28 mouse cellular contexts compared by ENCODE assay signal in genomic region chr6:103659173-103659572, GRCm38 (mm10).
DNase-seq lines count a peak whose midpoint lies in the region; ATAC-seq lines count a peak whose summit lies in the region.
"Had no signal": no experiment of that assay in that cellular context is flagged by ENCODE, and none has a peak within 500 bp of the region (broad histone marks: within the 10 kb centered on the region; RNA-seq: fewer than 3 reads in every experiment).

No protein-coding gene starts in this region.

- H3K27me3 ChIP-seq in forebrain, embryonic 13.5 days: no peaks in the 10 kb centered on the region
- H3K27me3 ChIP-seq in forebrain, embryonic 10.5 days (ENCODE audit: poor library complexity, severe bottlenecking): no peaks in the 10 kb centered on the region
- H3K27me3 ChIP-seq in hindbrain, embryonic 10.5 days (ENCODE audit: insufficient read depth, poor library complexity, severe bottlenecking): no peaks in the 10 kb centered on the region
- H3K27me3 ChIP-seq: forebrain, embryonic 12.5 days; hindbrain, embryonic 13.5 days; kidney, embryonic 15.5 days; limb, embryonic 12.5 days; liver, embryonic 15.5 days; stomach, embryonic 15.5 days had no signal

- H3K4me3 ChIP-seq in forebrain, embryonic 13.5 days: no peak overlapping the region
- H3K4me3 ChIP-seq in forebrain, embryonic 10.5 days: no peak overlapping the region
- no peak overlapping the region for H3K4me3 ChIP-seq in hindbrain, embryonic 10.5 days
- H3K4me3 ChIP-seq: erythroblast, embryonic 14.5 days; forebrain, embryonic 12.5 days; gastrocnemius, adult 2 months; hindbrain, embryonic 13.5 days; kidney, embryonic 15.5 days; limb, embryonic 12.5 days; liver, embryonic 15.5 days; midbrain, embryonic 10.5 days; stomach, embryonic 15.5 days had no signal

- ATAC-seq in forebrain, embryonic 13.5 days: 0 out of 2 replicates have a peak, but pooled peaks have one; percentile 24
- ATAC-seq: inflammation-experienced regulatory T-cells, adult 6 months; midbrain, embryonic 16.5 days had no signal

- H3K27ac ChIP-seq in forebrain, embryonic 13.5 days: no peak overlapping the region
- no peak overlapping the region for H3K27ac ChIP-seq in forebrain, embryonic 10.5 days
- H3K27ac ChIP-seq in hindbrain, embryonic 10.5 days: no peak overlapping the region
- H3K27ac ChIP-seq: forebrain, embryonic 12.5 days; gastrocnemius, adult 2 months; hindbrain, embryonic 13.5 days; kidney, embryonic 15.5 days; limb, embryonic 12.5 days; liver, embryonic 15.5 days; midbrain, embryonic 10.5 days; stomach, embryonic 15.5 days had no signal

- H3K4me1 ChIP-seq in forebrain, embryonic 13.5 days: no peaks in the 10 kb centered on the region
- no peaks in the 10 kb centered on the region; the same call in 1 of the 2 replicates for H3K4me1 ChIP-seq in forebrain, embryonic 10.5 days
- peaks cover 9% of the 10 kb centered on the region; the same call in 1 of the 2 replicates for H3K4me1 ChIP-seq in hindbrain, embryonic 10.5 days (replicated peaks)
- H3K4me1 ChIP-seq: forebrain, embryonic 12.5 days; hindbrain, embryonic 13.5 days; kidney, embryonic 15.5 days; limb, embryonic 12.5 days; liver, embryonic 15.5 days; stomach, embryonic 15.5 days had no signal

- H3K9me3 ChIP-seq in forebrain, embryonic 13.5 days (replicated peaks): no peaks in the 10 kb centered on the region
- no peaks in the 10 kb centered on the region for H3K9me3 ChIP-seq in forebrain, embryonic 10.5 days
- no peaks in the 10 kb centered on the region for H3K9me3 ChIP-seq in hindbrain, embryonic 10.5 days
- H3K9me3 ChIP-seq: forebrain, embryonic 12.5 days; hindbrain, embryonic 13.5 days; kidney, embryonic 15.5 days; limb, embryonic 12.5 days; liver, embryonic 15.5 days; midbrain, embryonic 10.5 days; stomach, embryonic 15.5 days had no signal

- 84% methylated on average over 2 of the region's 2 CpGs for WGBS in forebrain, embryonic 13.5 days
- 89% methylated on average over 2 of the region's 2 CpGs for WGBS in forebrain, embryonic 10.5 days
- whole genome bisulfite sequencing in hindbrain, embryonic 10.5 days: 100% methylated on average over 2 of the region's 2 CpGs

- H3K36me3 ChIP-seq in forebrain, embryonic 13.5 days (ENCODE audit: poor library complexity, severe bottlenecking): no peaks in the 10 kb centered on the region
- H3K36me3 ChIP-seq in forebrain, embryonic 10.5 days (replicated peaks): no peaks in the 10 kb centered on the region
- H3K36me3 ChIP-seq in hindbrain, embryonic 10.5 days: no peaks in the 10 kb centered on the region
- H3K36me3 ChIP-seq: forebrain, embryonic 12.5 days; hindbrain, embryonic 13.5 days; kidney, embryonic 15.5 days; limb, embryonic 12.5 days; liver, embryonic 15.5 days; midbrain, embryonic 10.5 days; stomach, embryonic 15.5 days had no signal

- DNase-seq in forebrain, embryonic 10.5 days (ENCODE audit: extremely low spot score, low spot score): no peak
- peak; percentile 84 for DNase-seq in Muller cell, postnatal 12 days (ENCODE audit: inconsistent ontology term)
- peak; percentile 32 for DNase-seq in cerebellum, adult 11-12 months
- DNase-seq in cerebellum, postnatal 14 days: peak; percentile 59 to 62
- DNase-seq in embryo, embryonic 9.5 days (ENCODE audit: extremely low spot score): no peak
- no peak for DNase-seq in hindbrain, embryonic 10.5 days (ENCODE audit: low spot score)
- DNase-seq: adrenal gland, adult 2 months; gastrocnemius, adult 2 months; gastrocnemius, postnatal 36 days; heart, adult 18-20 months; heart, postnatal 36 days; kidney, adult 18-20 months; kidney, postnatal 25 days; lung, embryonic 14.5 days; lung, postnatal 14 days; right cerebral cortex, postnatal 25 days had no signal

- no peak overlapping the region for H3K9ac ChIP-seq in forebrain, embryonic 13.5 days
- H3K9ac ChIP-seq: forebrain, embryonic 12.5 days; hindbrain, embryonic 13.5 days; kidney, embryonic 15.5 days; limb, embryonic 12.5 days; liver, embryonic 15.5 days; lung, embryonic 14.5 days; stomach, embryonic 15.5 days had no signal

- no peak overlapping the region for H3K4me2 ChIP-seq in forebrain, embryonic 13.5 days
- H3K4me2 ChIP-seq: forebrain, embryonic 12.5 days; heart, embryonic 11.5 days; hindbrain, embryonic 13.5 days; kidney, embryonic 15.5 days; limb, embryonic 12.5 days; liver, embryonic 15.5 days; lung, embryonic 14.5 days; stomach, embryonic 15.5 days had no signal

Comparison
In these comparisons a context has a peak if more than half of its experiments do, and no peak if none do; other contexts are left out.
1. DNase-seq: peak in Muller cell, postnatal 12 days (single experiment), cerebellum, adult 11-12 months (single experiment) and cerebellum, postnatal 14 days (2 of 2); none in forebrain, embryonic 10.5 days (single experiment), embryo, embryonic 9.5 days (single experiment) and hindbrain, embryonic 10.5 days (single experiment).